Mouse (Mus musculus): Measurements from ENCODE around the gene Sik2. TPM values are rescaled to one million over a fixed set of nuclear protein-coding genes. Genes with fewer than 3 reads are reported as not detected.

Sik2 gene
- polyA plus RNA-seq, 1 experiment from 2014 or later, result 13.1 TPM

DNA sequence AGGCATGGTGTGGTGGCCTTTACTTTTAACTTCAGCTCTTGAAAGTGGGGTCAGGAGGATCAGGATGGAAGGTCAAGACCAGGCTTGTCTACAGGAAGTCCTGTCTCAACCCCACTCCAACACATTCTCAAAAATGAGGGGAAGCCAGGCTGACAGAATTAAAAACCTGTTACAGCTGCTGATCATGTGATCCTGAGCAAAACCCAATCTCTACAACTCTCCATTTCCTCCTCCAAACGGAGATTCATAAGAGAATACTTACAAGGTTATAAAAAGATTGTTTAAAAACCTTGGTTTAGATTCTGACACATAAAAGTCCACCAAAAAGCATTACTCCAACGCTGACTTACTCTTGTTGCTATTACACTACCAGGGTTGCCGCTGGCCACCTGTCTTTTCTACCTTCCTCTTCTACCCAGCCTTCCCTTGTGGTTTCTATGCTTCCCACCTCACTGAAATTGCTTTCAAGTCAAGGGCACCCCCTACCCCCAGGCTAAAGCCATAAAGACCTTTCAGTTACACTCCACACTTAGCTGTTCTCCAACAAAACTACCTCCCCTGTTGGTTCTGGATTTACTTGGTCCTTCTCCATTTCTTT lies 67.0 kb downstream of the Sik2 start:
- Histone ChIP-seq H3K9me3 (ENCODE audit: control insufficient read depth, low read length) (no peaks in the 10 kb centered on the region), H3K27ac (ENCODE audit: low read depth, low read length) (no peak overlapping the region), H3K4me2 (no peak overlapping the region), H3K27me3 (ENCODE audit: control insufficient read depth, insufficient read depth, low read length) (no peaks in the 10 kb centered on the region), H3K4me3 (ENCODE audit: low read depth, low read length) (no peak overlapping the region), H3K36me3 (ENCODE audit: control insufficient read depth, insufficient read depth, low read length) (no peaks in the 10 kb centered on the region), H3K4me1 (ENCODE audit: control insufficient read depth, insufficient read depth, low read length) (no peaks in the 10 kb centered on the region), H3K9ac (ENCODE audit: low read length) (no peak overlapping the region)
- 85% methylated on average over 3 of the region's 3 CpGs for WGBS
- peak; percentile 66 for DNase-seq (ENCODE audit: low spot score, missing footprints)
- no peak for ATAC-seq (ENCODE audit: low FRiP score)

GRCm38 (mm10) chr9:50929986-50930385 lies 78.9 kb downstream of the Sik2 start:
- DNase-seq (ENCODE audit: low spot score, missing footprints), result no peak
- H3K27ac ChIP-seq (ENCODE audit: low read depth, low read length), result no peak overlapping the region
- H3K36me3 ChIP-seq (ENCODE audit: control insufficient read depth, insufficient read depth, low read length), result 0 out of 2 replicates have a peak, but pooled peaks cover 2% of the 10 kb centered on the region
- no peak overlapping the region for H3K4me2 ChIP-seq
- ATAC-seq (ENCODE audit: low FRiP score), result no peak
- H3K9me3 ChIP-seq (ENCODE audit: control insufficient read depth, low read length), result no peaks in the 10 kb centered on the region
- H3K4me3 ChIP-seq (ENCODE audit: low read depth, low read length), result no peak overlapping the region
- no peaks in the 10 kb centered on the region for H3K4me1 ChIP-seq (ENCODE audit: control insufficient read depth, insufficient read depth, low read length)
- H3K27me3 ChIP-seq (ENCODE audit: control insufficient read depth, insufficient read depth, low read length), result no peaks in the 10 kb centered on the region
- no peak overlapping the region for H3K9ac ChIP-seq (ENCODE audit: low read length)

DNA sequence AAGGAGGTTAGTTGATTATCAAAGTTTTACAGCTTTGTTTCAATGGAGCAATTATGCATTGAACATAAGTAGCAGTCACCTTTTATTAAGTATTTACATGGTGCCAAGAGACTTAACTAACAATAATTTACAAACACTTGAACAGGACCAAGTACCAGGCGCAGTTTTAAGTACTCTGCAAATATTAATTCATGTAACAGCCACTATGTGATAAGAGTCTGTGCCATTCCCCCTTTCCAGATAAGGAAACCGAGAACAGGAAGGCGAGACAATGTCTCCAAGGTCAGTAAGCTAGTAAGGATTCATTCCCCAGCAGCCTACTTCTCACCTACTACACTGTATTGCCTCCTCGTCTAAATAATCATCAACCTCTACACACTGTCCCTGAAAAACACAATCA lies 83.1 kb downstream of the Sik2 start:
- no peak for DNase-seq (ENCODE audit: low spot score, missing footprints)
- 90% methylated on average over 4 of the region's 4 CpGs for WGBS
- Histone ChIP-seq H3K4me2 (no peak overlapping the region), H3K4me1 (ENCODE audit: control insufficient read depth, insufficient read depth, low read length) (no peaks in the 10 kb centered on the region), H3K4me3 (ENCODE audit: low read depth, low read length) (no peak overlapping the region), H3K36me3 (ENCODE audit: control insufficient read depth, insufficient read depth, low read length) (no peaks in the 10 kb centered on the region), H3K27ac (ENCODE audit: low read depth, low read length) (no peak overlapping the region), H3K27me3 (ENCODE audit: control insufficient read depth, insufficient read depth, low read length) (no peaks in the 10 kb centered on the region), H3K9me3 (ENCODE audit: control insufficient read depth, low read length) (no peaks in the 10 kb centered on the region), H3K9ac (ENCODE audit: low read length) (no peak overlapping the region)
- no peak for ATAC-seq (ENCODE audit: low FRiP score)

DNA sequence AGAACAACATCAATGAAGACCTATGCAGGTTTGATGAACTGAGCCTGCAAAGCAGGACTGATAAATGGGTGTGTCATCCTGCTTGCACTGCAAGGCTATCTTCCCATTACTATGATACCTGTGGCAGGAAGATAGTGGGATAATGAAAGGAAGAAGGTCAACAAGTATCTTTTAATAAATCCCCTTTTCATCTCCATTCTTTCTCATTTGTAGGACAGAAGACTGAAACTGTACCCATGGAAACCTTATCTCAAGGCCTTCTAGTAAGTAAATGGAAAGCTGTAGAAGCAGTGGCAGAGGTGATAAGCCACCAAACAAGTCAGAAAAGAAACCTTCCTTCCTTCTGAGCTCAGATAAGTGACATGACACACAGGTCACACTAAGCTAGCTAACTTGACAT lies 84.4 kb downstream of the Sik2 start:
- Histone ChIP-seq H3K9me3 (ENCODE audit: control insufficient read depth, low read length) (no peaks in the 10 kb centered on the region), H3K4me2 (no peak overlapping the region), H3K27ac (ENCODE audit: low read depth, low read length) (no peak overlapping the region), H3K9ac (ENCODE audit: low read length) (no peak overlapping the region), H3K27me3 (ENCODE audit: control insufficient read depth, insufficient read depth, low read length) (no peaks in the 10 kb centered on the region), H3K4me3 (ENCODE audit: low read depth, low read length) (no peak overlapping the region), H3K4me1 (ENCODE audit: control insufficient read depth, insufficient read depth, low read length) (no peaks in the 10 kb centered on the region), H3K36me3 (ENCODE audit: control insufficient read depth, insufficient read depth, low read length) (no peaks in the 10 kb centered on the region)
- ATAC-seq (ENCODE audit: low FRiP score) (no peak), DNase-seq (ENCODE audit: low spot score, missing footprints) (no peak)

DNA sequence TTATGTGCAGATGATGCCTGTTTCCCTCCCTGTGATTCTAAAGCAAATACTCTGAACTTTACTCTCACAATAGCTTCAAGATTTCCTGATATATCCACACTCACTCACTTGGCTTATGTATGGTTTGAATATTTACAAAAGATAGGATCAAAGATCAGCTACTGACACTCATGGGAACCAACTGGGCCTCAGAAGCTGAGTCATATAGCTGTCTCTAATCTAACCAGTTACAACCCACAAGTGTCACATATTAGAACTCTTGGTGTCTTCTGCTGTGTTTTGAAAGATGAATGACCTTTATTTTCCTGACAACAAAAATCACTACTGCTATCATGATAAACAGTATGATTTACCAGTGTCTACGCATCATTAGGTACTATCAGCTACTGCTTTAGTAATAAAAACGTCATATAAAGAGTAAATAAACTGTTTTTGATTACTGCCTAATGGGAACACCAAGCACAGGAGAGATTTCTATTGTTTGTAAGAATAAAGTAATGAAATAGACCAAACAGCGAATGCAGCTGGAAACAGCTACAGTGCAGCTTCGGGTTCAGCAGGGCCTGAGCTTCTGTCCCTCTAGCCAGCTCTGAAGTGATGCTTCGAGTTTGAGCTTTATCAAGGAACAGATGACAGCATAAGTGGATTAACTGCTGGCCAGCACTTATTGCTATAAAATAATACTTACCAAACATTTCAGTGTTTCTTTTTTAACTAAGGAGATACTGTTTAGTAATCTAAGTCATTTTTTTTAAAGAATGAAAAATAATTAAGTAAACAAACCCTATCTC lies 86.3 kb downstream of the Sik2 start:
- ATAC-seq (ENCODE audit: low FRiP score), result no peak

GRCm38 (mm10) chr9:50920933-50921895 lies 87.7 kb downstream of the Sik2 start:
- no peak overlapping the region for H3K27ac ChIP-seq (ENCODE audit: low read depth, low read length)
- H3K36me3 ChIP-seq (ENCODE audit: control insufficient read depth, insufficient read depth, low read length), result no peaks in the 10 kb centered on the region
- no peak overlapping the region for H3K9ac ChIP-seq (ENCODE audit: low read length)
- no peak overlapping the region for H3K4me2 ChIP-seq
- H3K27me3 ChIP-seq (ENCODE audit: control insufficient read depth, insufficient read depth, low read length), result no peaks in the 10 kb centered on the region
- H3K4me1 ChIP-seq (ENCODE audit: control insufficient read depth, insufficient read depth, low read length), result no peaks in the 10 kb centered on the region
- no peaks in the 10 kb centered on the region for H3K9me3 ChIP-seq (ENCODE audit: control insufficient read depth, low read length)
- WGBS, result 91% methylated on average over 3 of the region's 3 CpGs
- no peak for ATAC-seq (ENCODE audit: low FRiP score)
- no peak overlapping the region for H3K4me3 ChIP-seq (ENCODE audit: low read depth, low read length)
- DNase-seq (ENCODE audit: low spot score, missing footprints), result no peak

More for the DNA sequence above, 86.3 kb downstream of the Sik2 start:
- H3K4me3 ChIP-seq (ENCODE audit: low read depth, low read length), result no peak overlapping the region
- no peaks in the 10 kb centered on the region for H3K9me3 ChIP-seq (ENCODE audit: control insufficient read depth, low read length)
- no peak overlapping the region for H3K9ac ChIP-seq (ENCODE audit: low read length)
- H3K27ac ChIP-seq (ENCODE audit: low read depth, low read length), result no peak overlapping the region
- H3K27me3 ChIP-seq (ENCODE audit: control insufficient read depth, insufficient read depth, low read length), result no peaks in the 10 kb centered on the region
- WGBS, result 86% methylated on average over 5 of the region's 5 CpGs
- DNase-seq (ENCODE audit: low spot score, missing footprints), result no peak
- no peaks in the 10 kb centered on the region for H3K36me3 ChIP-seq (ENCODE audit: control insufficient read depth, insufficient read depth, low read length)
- H3K4me2 ChIP-seq, result no peak overlapping the region
- no peaks in the 10 kb centered on the region for H3K4me1 ChIP-seq (ENCODE audit: control insufficient read depth, insufficient read depth, low read length)

DNA sequence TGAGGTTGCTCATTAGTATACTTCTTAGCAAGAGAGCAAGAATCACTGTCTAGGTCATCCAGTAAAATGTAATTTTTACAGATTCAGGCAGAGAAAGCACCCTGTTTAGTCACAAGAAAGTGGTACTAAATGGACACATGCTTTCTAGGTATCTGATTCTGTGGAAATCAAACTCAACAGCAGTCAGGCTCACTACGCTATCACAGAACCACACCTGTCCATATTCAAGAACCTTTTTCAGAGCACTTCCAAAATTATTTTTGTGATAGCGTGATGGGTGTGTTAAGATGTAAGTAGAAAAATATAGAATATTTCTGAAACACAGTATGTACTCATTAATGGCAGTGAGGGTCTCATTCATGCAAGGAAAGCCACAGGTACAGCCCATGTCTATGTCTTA lies 89.3 kb downstream of the Sik2 start:
- DNase-seq (ENCODE audit: low spot score, missing footprints) (no peak), ATAC-seq (ENCODE audit: low FRiP score) (no peak)
- 94% methylated on average over 2 of the region's 2 CpGs for WGBS
- Histone ChIP-seq H3K4me1 (ENCODE audit: control insufficient read depth, insufficient read depth, low read length) (no peaks in the 10 kb centered on the region), H3K27me3 (ENCODE audit: control insufficient read depth, insufficient read depth, low read length) (no peaks in the 10 kb centered on the region), H3K4me3 (ENCODE audit: low read depth, low read length) (no peak overlapping the region), H3K27ac (ENCODE audit: low read depth, low read length) (no peak overlapping the region), H3K36me3 (ENCODE audit: control insufficient read depth, insufficient read depth, low read length) (no peaks in the 10 kb centered on the region), H3K9ac (ENCODE audit: low read length) (no peak overlapping the region), H3K9me3 (ENCODE audit: control insufficient read depth, low read length) (no peaks in the 10 kb centered on the region), H3K4me2 (no peak overlapping the region)

DNA sequence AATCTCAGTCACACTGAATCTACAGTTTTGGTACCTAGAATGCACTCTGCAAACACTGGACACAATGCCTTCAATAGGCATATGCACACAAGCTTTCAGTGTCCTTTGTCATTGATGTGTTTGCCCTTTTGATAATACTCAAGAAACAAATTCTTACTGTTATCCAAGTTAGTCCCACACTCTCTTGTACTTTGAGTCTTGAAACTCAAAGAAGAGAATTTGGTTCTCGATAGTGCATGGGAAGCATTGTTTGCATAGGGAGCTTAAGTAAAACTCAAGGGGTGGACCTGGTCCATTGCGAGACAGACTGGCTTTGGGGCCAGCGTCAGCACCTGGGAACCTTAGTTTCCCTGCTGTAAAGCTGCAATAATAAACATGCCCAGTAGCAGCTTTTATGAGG lies 90.7 kb downstream of the Sik2 start:
- no peak overlapping the region for H3K4me3 ChIP-seq (ENCODE audit: low read depth, low read length)
- no peak overlapping the region for H3K27ac ChIP-seq (ENCODE audit: low read depth, low read length)
- H3K27me3 ChIP-seq (ENCODE audit: control insufficient read depth, insufficient read depth, low read length), result no peaks in the 10 kb centered on the region
- no peak for ATAC-seq (ENCODE audit: low FRiP score)
- H3K9me3 ChIP-seq (ENCODE audit: control insufficient read depth, low read length), result no peaks in the 10 kb centered on the region
- no peak overlapping the region for H3K9ac ChIP-seq (ENCODE audit: low read length)
- no peak for DNase-seq (ENCODE audit: low spot score, missing footprints)
- H3K36me3 ChIP-seq (ENCODE audit: control insufficient read depth, insufficient read depth, low read length), result no peaks in the 10 kb centered on the region
- H3K4me1 ChIP-seq (ENCODE audit: control insufficient read depth, insufficient read depth, low read length), result no peaks in the 10 kb centered on the region
- H3K4me2 ChIP-seq, result no peak overlapping the region
- 68% methylated on average over 3 of the region's 3 CpGs for WGBS
